Mouse (Mus musculus) megakaryocyte, embryonic 14.5 days (primary cell): ENCODE data around the gene Zfhx3.

Experiments
- FLI1 ChIP-seq: IDR thresholded peaks from 2 replicates; pipeline ENCODE4 v1.6.1; 2012; ENCODE audit warnings: low read length, inconsistent platforms, mixed read lengths
- GATA1 ChIP-seq: IDR thresholded peaks from 3 replicates; pipeline ENCODE4 v1.6.1; 2012; ENCODE audit warnings: mixed read lengths, low read length, inconsistent platforms, borderline replicate concordance

DNA sequence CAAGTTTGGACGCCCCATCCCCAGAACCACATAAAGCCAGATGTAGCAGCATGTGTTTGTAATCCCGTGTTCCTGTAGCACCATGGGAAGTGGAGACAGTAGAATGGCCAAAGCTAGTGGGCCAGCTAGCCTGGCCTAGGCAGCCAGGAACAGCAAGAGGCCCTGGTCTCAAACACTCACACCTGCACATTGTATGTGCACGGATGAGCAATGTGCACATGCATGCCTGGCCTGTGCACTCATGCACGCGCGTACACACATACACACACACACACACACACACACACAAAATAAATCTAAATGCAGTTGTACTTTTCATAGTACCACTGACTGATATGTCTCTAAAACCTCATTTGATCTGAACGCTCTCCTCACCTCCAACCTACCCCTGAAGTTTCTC, 938.9 kb downstream of the Zfhx3 start:
- TF ChIP-seq GATA1, result no peak
- no peak for TF ChIP-seq FLI1
